Mouse (Mus musculus) midbrain, embryonic 13.5 days (tissue): Measurements from ENCODE around the gene Gm8439. TPM values are rescaled to one million over a fixed set of nuclear protein-coding genes. Genes with fewer than 3 reads are reported as not detected.

Experiments
- ATAC-seq: fragments of 200-750 bp; cut with Nextera tagmentation; 2 replicates; pipeline ENCODE4 v1.8.0; 2017; ENCODE audit warnings: mild to moderate bottlenecking, moderate TSS enrichment, moderate library complexity
- H3K27ac ChIP-seq: fragments of 300-500 bp; sonication (generic); 2 replicates; pipeline ENCODE4 v1.5.1; 2015; ENCODE audit warnings: inconsistent platforms, mild to moderate bottlenecking, moderate library complexity
- H3K27me3 ChIP-seq: fragments of 300-500 bp; sonication (generic); 2 replicates; pipeline ENCODE4 v1.6.1; 2015; ENCODE audit warnings: mild to moderate bottlenecking, inconsistent platforms
- H3K36me3 ChIP-seq: fragments of 300-500 bp; sonication (generic); 2 replicates; pipeline ENCODE4 v1.6.1; 2015; ENCODE audit warnings: mild to moderate bottlenecking, inconsistent platforms
- H3K4me1 ChIP-seq: fragments of 300-500 bp; sonication (generic); replicated peaks from 2 replicates; pipeline ENCODE4 v1.6.1; 2015; ENCODE audit warnings: inconsistent platforms
- H3K4me2 ChIP-seq: fragments of 300-500 bp; sonication (generic); replicated peaks from 2 replicates; pipeline ENCODE4 v1.6.1; 2015; ENCODE audit warnings: moderate library complexity, mild to moderate bottlenecking, inconsistent platforms
- H3K4me3 ChIP-seq: fragments of 300-500 bp; sonication (generic); replicated peaks from 2 replicates; pipeline ENCODE4 v1.5.1; 2015; ENCODE audit warnings: mild to moderate bottlenecking, inconsistent platforms
- H3K9ac ChIP-seq: fragments of 300-500 bp; sonication (generic); replicated peaks from 2 replicates; pipeline ENCODE4 v1.6.1; 2015; ENCODE audit warnings: mild to moderate bottlenecking, inconsistent platforms
- H3K9me3 ChIP-seq: fragments of 300-500 bp; sonication (generic); 2 replicates; pipeline ENCODE4 v1.6.1; 2016; ENCODE audit warnings: mild to moderate bottlenecking, inconsistent platforms
- WGBS: fragments of 180-500 bp; shearing (Covaris S2); methylation state at CpG from one replicate; pipeline ENCODE4 v1.1.7; 2015; 5-methylcytosine and 5-hydroxymethylcytosine counted together
- polyA plus RNA-seq: library from polyadenylated mRNA; unstranded; fragments of >200 nt; fragmentation: Nextera tagmentation; extraction: Ambion mirVana; gene quantifications from 2 replicates; pipeline ENCODE4 v1.2.1, GENCODE M21; 2015

The Gm8439 gene
- not detected in 2 replicates for polyA plus RNA-seq

- no peak for ATAC-seq
- no peaks in the 10 kb centered on the region for H3K36me3 ChIP-seq
- H3K9me3 ChIP-seq = no peaks in the 10 kb centered on the region
- no peak within 1 kb of the TSS for H3K4me2 ChIP-seq
- H3K27me3 ChIP-seq = peaks cover 15% of the 10 kb centered on the region
- H3K9ac ChIP-seq = no peak within 1 kb of the TSS
- WGBS = 22% methylated on average over 4 of the region's 4 CpGs
- H3K27ac ChIP-seq = no peak within 1 kb of the TSS
- H3K4me3 ChIP-seq = no peak within 1 kb of the TSS
- 0 out of 2 replicates have a peak, but pooled peaks cover 4% of the 10 kb centered on the region for H3K4me1 ChIP-seq
These were observed at the start of gene Gm8439 for GRCm38 (mm10) chr4:120588445-120588844. TSS of gene Gm8439 (plus strand) at chr4:120588745.

GRCm38 (mm10) chr4:120544896-120545295 is 43.6 kb upstream of the Gm8439 start:
- H3K27ac ChIP-seq = no peak overlapping the region
- no peak overlapping the region for H3K4me2 ChIP-seq
- no peaks in the 10 kb centered on the region for H3K9me3 ChIP-seq
- ATAC-seq = no peak
- H3K4me3 ChIP-seq = no peak overlapping the region
- H3K27me3 ChIP-seq = no peaks in the 10 kb centered on the region
- no peaks in the 10 kb centered on the region for H3K4me1 ChIP-seq
- H3K9ac ChIP-seq = no peak overlapping the region
- WGBS = 95% methylated on average over 1 of the region's 1 CpGs
- peaks cover 93% of the 10 kb centered on the region for H3K36me3 ChIP-seq

- Histone ChIP-seq H3K9ac (no peak overlapping the region), H3K4me2 (no peak overlapping the region), H3K9me3 (no peaks in the 10 kb centered on the region), H3K27me3 (no peaks in the 10 kb centered on the region), H3K4me1 (no peaks in the 10 kb centered on the region), H3K27ac (no peak overlapping the region), H3K4me3 (no peak overlapping the region), H3K36me3 (peaks cover 89% of the 10 kb centered on the region)
- 93% methylated on average over 6 of the region's 6 CpGs for WGBS
- ATAC-seq = no peak
These were observed 32.0 kb upstream of the Gm8439 start for GRCm38 (mm10) chr4:120556592-120556991.

GRCm38 (mm10) chr4:120565726-120566125 is 22.8 kb upstream of the Gm8439 start:
- WGBS = 96% methylated on average over 2 of the region's 2 CpGs
- Histone ChIP-seq H3K9ac (no peak overlapping the region), H3K36me3 (peaks cover 42% of the 10 kb centered on the region), H3K27me3 (no peaks in the 10 kb centered on the region), H3K4me3 (no peak overlapping the region), H3K4me1 (peaks cover 21% of the 10 kb centered on the region), H3K9me3 (no peaks in the 10 kb centered on the region), H3K27ac (no peak overlapping the region), H3K4me2 (no peak overlapping the region)
- ATAC-seq = no peak

- Histone ChIP-seq H3K4me2 (peak overlapping the region; percentile 84), H3K27me3 (no peaks in the 10 kb centered on the region), H3K4me3 (peak overlapping the region; percentile 79; the same call in 1 of the 2 replicates), H3K9me3 (no peaks in the 10 kb centered on the region), H3K36me3 (peaks cover 26% of the 10 kb centered on the region), H3K27ac (no peak overlapping the region), H3K4me1 (peaks cover 25% of the 10 kb centered on the region), H3K9ac (peak overlapping the region; percentile 20; the same call in 1 of the 2 replicates)
- WGBS = 59% methylated on average over 5 of the region's 5 CpGs
- no peak for ATAC-seq
These were observed 20.5 kb upstream of the Gm8439 start for GRCm38 (mm10) chr4:120568005-120568404.

GRCm38 (mm10) chr4:120569025-120569424 is 19.5 kb upstream of the Gm8439 start:
- no peak for ATAC-seq
- H3K4me2 ChIP-seq = peak overlapping the region; percentile 84

GRCm38 (mm10) chr4:120569486-120570437 is 18.8 kb upstream of the Gm8439 start, which contains the start of gene Ctps:
TSS of gene Ctps (minus strand) at chr4:120570276.
- WGBS = under 1% methylated on average over 97 of the region's 97 CpGs

More at GRCm38 (mm10) chr4:120569025-120569424, 19.5 kb upstream of the Gm8439 start:
- peak overlapping the region; percentile 95 for H3K27ac ChIP-seq
- H3K36me3 ChIP-seq = peaks cover 16% of the 10 kb centered on the region
- H3K4me3 ChIP-seq = peak overlapping the region; percentile 79
- WGBS = 1% methylated on average over 4 of the region's 4 CpGs
- no peaks in the 10 kb centered on the region for H3K27me3 ChIP-seq
- H3K4me1 ChIP-seq = peaks cover 25% of the 10 kb centered on the region
- H3K9ac ChIP-seq = peak overlapping the region; percentile 94
- H3K9me3 ChIP-seq = no peaks in the 10 kb centered on the region

GRCm38 (mm10) chr4:120570438-120571069 is 18.0 kb upstream of the Gm8439 start:
- ATAC-seq = peak; percentile 78
- Histone ChIP-seq H3K4me3 (peak overlapping the region; percentile 79), H3K9ac (peak overlapping the region; percentile 94), H3K27ac (peak overlapping the region; percentile 95), H3K36me3 (peaks cover 3% of the 10 kb centered on the region; the same call in 1 of the 2 replicates), H3K4me2 (peak overlapping the region; percentile 84), H3K4me1 (peaks cover 25% of the 10 kb centered on the region), H3K27me3 (no peaks in the 10 kb centered on the region), H3K9me3 (no peaks in the 10 kb centered on the region)
- 1% methylated on average over 27 of the region's 27 CpGs for WGBS

More at GRCm38 (mm10) chr4:120569486-120570437, 18.8 kb upstream of the Gm8439 start, which contains the start of gene Ctps:
- H3K4me1 ChIP-seq = peaks cover 25% of the 10 kb centered on the region
- H3K4me3 ChIP-seq = peak within 1 kb of the TSS; percentile 79
- peaks cover 8% of the 10 kb centered on the region for H3K36me3 ChIP-seq
- peak; percentile 98 for ATAC-seq
- peak within 1 kb of the TSS; percentile 94 for H3K9ac ChIP-seq
- peak within 1 kb of the TSS; percentile 95 for H3K27ac ChIP-seq
- H3K4me2 ChIP-seq = peak within 1 kb of the TSS; percentile 84
- H3K9me3 ChIP-seq = no peaks in the 10 kb centered on the region
- H3K27me3 ChIP-seq = no peaks in the 10 kb centered on the region

GRCm38 (mm10) chr4:120571070-120571464 is 17.5 kb upstream of the Gm8439 start:
- no peak for ATAC-seq
- Histone ChIP-seq H3K9me3 (no peaks in the 10 kb centered on the region), H3K9ac (peak overlapping the region; percentile 94), H3K36me3 (peaks cover 3% of the 10 kb centered on the region; the same call in 1 of the 2 replicates), H3K27ac (peak overlapping the region; percentile 95; the same call in 1 of the 2 replicates), H3K27me3 (no peaks in the 10 kb centered on the region), H3K4me1 (peaks cover 25% of the 10 kb centered on the region), H3K4me3 (peak overlapping the region; percentile 79; the same call in 1 of the 2 replicates), H3K4me2 (peak overlapping the region; percentile 84)
- WGBS = 77% methylated on average over 3 of the region's 3 CpGs

GRCm38 (mm10) chr4:120571691-120572090 is 16.9 kb upstream of the Gm8439 start:
- no peak overlapping the region for H3K4me3 ChIP-seq
- no peaks in the 10 kb centered on the region for H3K36me3 ChIP-seq
- H3K27me3 ChIP-seq = no peaks in the 10 kb centered on the region
- no peak overlapping the region for H3K9ac ChIP-seq
- H3K9me3 ChIP-seq = no peaks in the 10 kb centered on the region
- peaks cover 25% of the 10 kb centered on the region for H3K4me1 ChIP-seq
- 78% methylated on average over 3 of the region's 3 CpGs for WGBS
- no peak overlapping the region for H3K27ac ChIP-seq
- ATAC-seq = no peak
- no peak overlapping the region for H3K4me2 ChIP-seq

GRCm38 (mm10) chr4:120580894-120581293 is 7.7 kb upstream of the Gm8439 start:
- no peak overlapping the region for H3K27ac ChIP-seq
- H3K4me3 ChIP-seq = no peak overlapping the region
- H3K4me1 ChIP-seq = no peaks in the 10 kb centered on the region
- no peak overlapping the region for H3K4me2 ChIP-seq
- no peak for ATAC-seq
- no peak overlapping the region for H3K9ac ChIP-seq
- no peaks in the 10 kb centered on the region for H3K27me3 ChIP-seq
- H3K36me3 ChIP-seq = no peaks in the 10 kb centered on the region
- no peaks in the 10 kb centered on the region for H3K9me3 ChIP-seq
- 81% methylated on average over 5 of the region's 5 CpGs for WGBS

GRCm38 (mm10) chr4:120581711-120582110 is 6.8 kb upstream of the Gm8439 start:
- H3K27ac ChIP-seq = no peak overlapping the region
- no peaks in the 10 kb centered on the region for H3K4me1 ChIP-seq
- 87% methylated on average over 9 of the region's 9 CpGs for WGBS
- no peak overlapping the region for H3K9ac ChIP-seq
- no peaks in the 10 kb centered on the region for H3K36me3 ChIP-seq
- no peak overlapping the region for H3K4me2 ChIP-seq
- ATAC-seq = no peak
- H3K27me3 ChIP-seq = no peaks in the 10 kb centered on the region
- H3K4me3 ChIP-seq = no peak overlapping the region
- no peaks in the 10 kb centered on the region for H3K9me3 ChIP-seq
